Mouse (Mus musculus): ENCODE measurements around the gene Themis2. TPM values are rescaled to one million over a fixed set of nuclear protein-coding genes. Genes with fewer than 3 reads are reported as not detected.

Themis2 gene
- polyA plus RNA-seq (2012; rRNA removed) = 5.0 and 7.6 TPM in 2 replicates

GRCm38 (mm10) chr4:132796196-132796886 is at the start of gene Themis2:
TSS of gene Themis2 (minus strand) at chr4:132796387.
- DNase-seq (ENCODE audit: low spot score) = peak; percentile 41

- no peak for DNase-seq (ENCODE audit: low spot score)
Observed at GRCm38 (mm10) chr4:132843705-132844071, 47.5 kb upstream of the Themis2 start.

GRCm38 (mm10) chr4:132842970-132843704 is 47.0 kb upstream of the Themis2 start, which contains the start of gene Ppp1r8:
TSS of gene Ppp1r8 (minus strand) at chr4:132843169.
- DNase-seq (ENCODE audit: low spot score) = peak; percentile 65

DNA sequence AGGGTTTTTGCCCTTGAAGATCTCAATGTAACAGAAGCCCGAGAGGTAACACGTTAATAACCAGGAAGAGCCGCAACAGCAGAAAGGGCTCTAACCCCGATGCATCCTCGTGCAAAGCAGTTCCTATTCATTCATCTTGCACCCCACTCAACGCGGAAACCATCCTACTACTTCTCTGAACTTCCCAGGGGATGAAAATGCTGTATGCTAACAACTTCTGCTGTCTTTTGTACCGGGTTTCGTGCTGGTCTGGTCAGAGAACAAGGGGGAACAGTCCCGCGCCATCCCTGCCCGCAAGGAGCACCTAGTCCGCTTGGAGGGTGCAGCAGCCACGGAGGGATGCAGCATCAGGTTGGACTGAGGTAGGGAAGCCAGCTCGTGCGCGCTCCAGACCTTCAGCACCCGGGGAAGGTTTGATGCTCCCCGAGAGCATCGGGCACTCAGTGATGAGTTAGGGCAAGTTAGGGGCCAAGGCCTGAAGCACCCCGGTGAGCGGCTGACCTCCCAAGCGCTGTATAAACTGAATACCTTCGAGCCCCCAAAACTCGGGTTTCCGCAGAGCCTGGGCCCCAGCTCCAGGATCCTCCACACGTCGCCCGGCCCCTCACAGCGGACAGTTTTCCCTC is 46.2 kb upstream of the Themis2 start:
- no peak for DNase-seq (ENCODE audit: low spot score)

- no peak for DNase-seq (ENCODE audit: low spot score)
Observed at GRCm38 (mm10) chr4:132841493-132841892, 45.3 kb upstream of the Themis2 start.

- peak; percentile 27 for DNase-seq (ENCODE audit: low spot score)
Observed at GRCm38 (mm10) chr4:132823614-132824366, 27.6 kb upstream of the Themis2 start.

DNA sequence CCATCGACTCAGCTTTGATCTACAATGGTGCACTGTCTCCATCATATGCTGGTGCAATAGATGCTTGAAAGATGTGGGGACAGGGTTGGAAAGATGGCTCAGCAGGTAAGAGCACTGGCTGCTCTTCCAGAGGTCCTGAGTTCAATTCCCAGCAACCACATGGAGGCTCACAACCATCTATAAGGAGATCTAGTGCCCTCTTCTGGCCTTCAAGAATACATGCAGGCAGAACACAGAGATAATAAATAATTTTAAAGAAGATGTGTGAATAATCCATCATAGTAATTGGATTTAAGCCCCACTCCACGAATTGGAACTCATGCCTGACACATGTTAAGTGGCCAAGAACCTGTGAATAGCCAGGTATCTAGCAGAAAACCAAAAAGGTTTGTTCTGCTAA is 22.3 kb upstream of the Themis2 start:
- DNase-seq (ENCODE audit: low spot score) = no peak

- DNase-seq (ENCODE audit: low spot score) = no peak
Observed at GRCm38 (mm10) chr4:132816855-132817254, 20.7 kb upstream of the Themis2 start.

DNA sequence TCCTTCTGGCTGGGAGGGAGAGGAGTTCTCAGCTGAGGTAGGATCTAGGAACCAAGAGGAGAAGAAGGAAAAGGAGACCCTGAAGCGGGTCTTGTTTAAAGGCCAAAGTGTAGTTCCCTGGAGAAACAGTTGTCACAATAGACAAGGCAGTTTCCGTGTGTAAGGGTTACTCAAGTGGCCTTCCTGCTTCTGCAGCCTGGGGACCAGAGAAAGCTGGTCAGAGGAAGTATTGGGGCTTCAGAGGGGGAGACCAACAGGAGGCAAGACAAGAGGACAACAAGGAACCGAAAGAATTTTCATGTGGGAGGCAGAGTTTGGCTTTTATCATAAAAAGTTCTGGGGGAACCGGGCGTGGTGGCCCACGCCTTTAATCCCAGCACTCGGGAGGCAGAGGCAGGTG is 20.2 kb upstream of the Themis2 start:
- no peak for DNase-seq (ENCODE audit: low spot score)

GRCm38 (mm10) chr4:132809621-132810020 is 13.4 kb upstream of the Themis2 start:
- no peak for DNase-seq (ENCODE audit: low spot score)

DNA sequence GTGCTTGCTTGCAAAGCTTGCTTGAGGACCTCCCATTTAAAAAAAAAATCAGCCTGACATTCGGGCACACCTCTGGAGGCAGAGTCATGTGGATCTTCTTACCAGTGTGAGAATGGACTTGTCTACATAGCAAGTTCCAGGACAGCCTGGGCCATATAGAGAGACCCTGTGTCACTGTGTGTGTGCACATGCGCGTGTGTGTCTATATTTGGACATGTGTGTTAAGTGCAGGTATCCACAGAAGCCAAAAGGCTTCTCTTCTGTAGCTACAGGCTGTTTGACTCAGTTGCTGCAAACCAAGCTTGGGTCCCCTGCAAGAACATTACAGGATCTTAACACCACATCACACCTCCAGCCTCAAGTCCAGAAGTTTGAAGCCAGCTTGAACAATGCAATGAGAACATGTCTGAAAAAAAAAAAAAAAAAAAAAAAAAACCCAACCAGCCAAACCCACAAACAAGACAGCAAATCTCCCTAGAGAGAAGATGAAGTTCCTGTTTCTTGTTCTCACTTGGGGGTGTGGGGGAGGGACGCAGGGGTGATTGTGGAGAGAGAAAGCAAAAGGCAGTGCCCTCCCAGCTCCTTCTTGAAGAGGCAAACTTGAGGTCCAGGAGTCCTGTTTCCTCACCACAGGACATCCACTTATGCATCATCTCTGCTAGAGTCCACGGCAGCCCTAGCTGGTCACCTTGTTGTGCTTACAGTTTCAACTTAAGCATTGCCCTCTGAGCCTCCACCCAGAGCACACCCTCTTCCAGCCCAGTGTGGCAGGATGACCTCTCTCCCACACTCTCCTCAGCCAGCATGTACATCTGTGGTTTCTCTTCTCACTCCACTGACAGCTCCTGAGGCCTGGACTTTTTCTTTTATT is 11.8 kb upstream of the Themis2 start:
- no peak for DNase-seq (ENCODE audit: low spot score)

GRCm38 (mm10) chr4:132806620-132807191 is 10.5 kb upstream of the Themis2 start:
- no peak for DNase-seq (ENCODE audit: low spot score)

DNA sequence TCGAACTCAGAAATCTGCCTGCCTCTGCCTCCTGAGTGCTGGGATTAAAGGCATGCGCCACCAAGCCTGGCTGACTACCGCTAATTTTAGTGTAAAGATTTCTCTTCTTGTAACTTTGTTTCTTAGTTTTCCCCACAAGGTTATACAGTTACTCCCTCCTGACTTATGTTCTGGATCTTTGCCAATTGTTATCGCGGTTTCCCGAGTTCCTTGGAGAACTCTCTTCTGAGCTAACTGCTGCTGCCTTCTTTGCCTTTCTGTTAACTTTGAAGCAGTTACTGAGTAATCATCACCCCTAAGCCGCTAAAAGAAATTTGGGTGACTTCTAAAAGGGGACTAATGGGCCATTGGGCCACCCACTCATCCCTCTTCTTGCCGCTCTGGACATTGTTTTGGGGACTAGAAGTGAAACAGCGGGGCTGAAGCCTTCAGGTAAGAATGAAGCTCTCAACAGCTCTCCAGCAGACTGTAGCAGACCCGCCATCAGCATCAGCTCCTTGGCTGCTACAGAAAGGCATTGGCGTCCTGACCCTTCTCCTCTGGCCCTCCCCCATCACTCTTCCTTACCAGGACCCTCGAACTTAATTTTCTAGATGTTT is 9.5 kb upstream of the Themis2 start:
- DNase-seq (ENCODE audit: low spot score) = no peak

DNA sequence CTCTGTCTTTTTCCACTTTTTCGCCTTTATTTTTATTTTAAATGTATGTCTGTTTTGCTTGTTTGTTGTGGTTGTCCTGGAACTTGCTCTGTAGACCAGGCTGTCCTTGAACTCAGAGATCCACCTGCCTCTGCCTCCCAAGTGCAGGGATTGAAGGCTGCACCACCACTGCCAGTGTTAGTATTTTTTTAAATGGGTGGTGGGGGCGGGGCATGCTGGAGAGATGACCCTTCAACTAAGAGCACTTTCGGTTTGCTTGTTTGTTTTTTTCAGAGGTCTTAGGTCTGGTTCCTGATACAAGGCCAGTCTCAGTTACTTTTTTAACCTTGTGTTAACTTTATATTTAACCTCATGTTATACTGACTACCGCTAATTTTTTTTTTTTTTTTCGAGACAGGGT is 9.0 kb upstream of the Themis2 start:
- no peak for DNase-seq (ENCODE audit: low spot score)

DNA sequence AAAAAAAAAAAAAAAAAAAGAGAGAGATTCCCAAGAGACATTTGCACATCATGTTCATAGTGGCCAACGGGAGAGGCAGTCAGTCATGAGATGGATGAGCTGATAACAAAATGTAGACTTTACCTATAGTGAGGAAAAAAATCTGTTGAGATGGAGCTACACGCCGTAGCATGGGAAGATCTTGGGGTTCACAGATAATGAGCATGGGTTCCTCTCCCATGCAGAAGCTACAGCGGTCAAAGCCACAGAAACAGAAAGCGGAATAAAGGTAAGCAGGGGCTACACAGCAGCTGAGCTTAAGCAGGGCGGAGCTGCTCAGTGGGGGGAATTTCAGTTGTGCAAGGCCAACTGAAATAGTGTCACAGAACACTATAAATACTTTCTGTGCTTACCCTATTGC is 8.1 kb upstream of the Themis2 start:
- no peak for DNase-seq (ENCODE audit: low spot score)

DNA sequence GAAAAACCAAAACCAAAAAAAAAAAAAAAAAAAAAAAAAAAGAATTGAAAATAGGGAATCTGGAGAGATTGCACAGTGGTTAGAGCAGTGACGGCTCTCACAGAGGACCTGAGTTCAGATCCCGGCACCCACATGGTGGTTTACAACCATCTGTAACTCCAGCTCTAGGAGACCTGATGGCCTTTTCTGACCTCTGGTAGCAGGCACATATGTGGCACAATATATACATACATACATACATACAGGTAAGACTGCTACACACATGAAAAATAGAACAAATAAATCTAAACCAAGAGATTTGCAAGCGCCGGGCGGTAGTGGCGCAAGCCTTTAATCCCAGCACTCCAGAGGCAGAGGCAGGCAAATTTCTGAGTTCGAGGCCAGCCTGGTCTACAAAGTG is 7.7 kb upstream of the Themis2 start:
- DNase-seq (ENCODE audit: low spot score) = no peak

- DNase-seq (ENCODE audit: low spot score) = no peak
Observed at GRCm38 (mm10) chr4:132803212-132803611, 7.0 kb upstream of the Themis2 start.

GRCm38 (mm10) chr4:132802171-132802637 is 6.0 kb upstream of the Themis2 start:
- DNase-seq (ENCODE audit: low spot score) = no peak

GRCm38 (mm10) chr4:132801176-132802077 is 5.2 kb upstream of the Themis2 start:
- no peak for DNase-seq (ENCODE audit: low spot score)
